Mouse (Mus musculus) limb, embryonic 14.5 days (tissue): ENCODE measurements around the gene Rnf11. TPM values are rescaled to one million over a fixed set of nuclear protein-coding genes. Genes with fewer than 3 reads are reported as not detected.

Experiments used
- ATAC-seq: fragments of 200-750 bp; cut with Nextera tagmentation; 2 replicates; pipeline ENCODE4 v1.8.0; 2017; ENCODE audit warnings: low read depth, moderate number of reproducible peaks, moderate TSS enrichment; ENCODE audit not compliant: low FRiP score
- DNase-seq: peaks from one replicate; pipeline ENCODE4 v3.0.0-alpha.2; 2015; ENCODE audit warnings: low spot score
- H3K27ac ChIP-seq: fragments of 300-500 bp; sonication (generic); replicated peaks from 2 replicates; pipeline ENCODE4 v1.5.1; 2014; ENCODE audit warnings: low read depth, mild to moderate bottlenecking, low read length, moderate library complexity, mixed read lengths
- H3K27me3 ChIP-seq: fragments of 300-500 bp; sonication (generic); 2 replicates; pipeline ENCODE4 v1.6.1; 2014; ENCODE audit warnings: low read length, mixed read lengths; ENCODE audit not compliant: control insufficient read depth, insufficient read depth
- H3K36me3 ChIP-seq: fragments of 300-500 bp; sonication (generic); 2 replicates; pipeline ENCODE4 v1.6.1; 2014; ENCODE audit warnings: mild to moderate bottlenecking, low read length, moderate library complexity, mixed read lengths; ENCODE audit not compliant: control insufficient read depth, insufficient read depth
- H3K4me1 ChIP-seq: fragments of 300-500 bp; sonication (generic); 2 replicates; pipeline ENCODE4 v1.6.1; 2014; ENCODE audit warnings: antibody characterized with exemption, low read length, mixed read lengths; ENCODE audit not compliant: control insufficient read depth, insufficient read depth
- H3K4me2 ChIP-seq: fragments of 300-500 bp; sonication (generic); replicated peaks from 2 replicates; pipeline ENCODE4 v1.6.1; 2014; ENCODE audit warnings: low read depth, mild to moderate bottlenecking, low read length, moderate library complexity; ENCODE audit not compliant: severe bottlenecking
- H3K4me3 ChIP-seq: fragments of 300-500 bp; sonication (generic); replicated peaks from 2 replicates; pipeline ENCODE4 v1.5.1; 2014; ENCODE audit warnings: low read length
- H3K9ac ChIP-seq: fragments of 300-500 bp; sonication (generic); 2 replicates; pipeline ENCODE4 v1.6.1; 2014; ENCODE audit warnings: mild to moderate bottlenecking, low read depth, low read length, moderate library complexity; ENCODE audit not compliant: severe bottlenecking
- H3K9me3 ChIP-seq: fragments of 300-500 bp; sonication (generic); 2 replicates; pipeline ENCODE4 v1.6.1; 2016; ENCODE audit warnings: low read length; ENCODE audit not compliant: control insufficient read depth
- POLR2A ChIP-seq: fragments of 200-500 bp; IDR thresholded peaks from 2 replicates; pipeline ENCODE4 v1.8.0; 2012; ENCODE audit warnings: inconsistent platforms, mild to moderate bottlenecking, moderate library complexity, borderline replicate concordance; ENCODE audit not compliant: insufficient read depth, insufficient read length; ENCODE audit errors: extremely low read depth
- WGBS: fragments of 180-500 bp; shearing (Covaris S2); extraction: QIAGEN DNeasy Blood & Tissue Kit; methylation state at CpG from one replicate; pipeline ENCODE4 v1.1.7; 2014; 5-methylcytosine and 5-hydroxymethylcytosine counted together
- polyA plus RNA-seq, 2 experiments: library from polyadenylated mRNA; depleted of rRNA in 1 of 2; stranded (reverse) in 1 of 2; unstranded in 1 of 2; fragments of >200 nt; fragmentation: Nextera tagmentation in 1 of 2; extraction: Ambion mirVana in 1 of 2; gene quantifications; 2 replicates each; pipeline versions ENCODE4 v1.2.1 to v1.2.3; 2012 to 2014

The Rnf11 gene
- polyA plus RNA-seq, 2 experiments = 43.6 to 71.7 TPM

DNA sequence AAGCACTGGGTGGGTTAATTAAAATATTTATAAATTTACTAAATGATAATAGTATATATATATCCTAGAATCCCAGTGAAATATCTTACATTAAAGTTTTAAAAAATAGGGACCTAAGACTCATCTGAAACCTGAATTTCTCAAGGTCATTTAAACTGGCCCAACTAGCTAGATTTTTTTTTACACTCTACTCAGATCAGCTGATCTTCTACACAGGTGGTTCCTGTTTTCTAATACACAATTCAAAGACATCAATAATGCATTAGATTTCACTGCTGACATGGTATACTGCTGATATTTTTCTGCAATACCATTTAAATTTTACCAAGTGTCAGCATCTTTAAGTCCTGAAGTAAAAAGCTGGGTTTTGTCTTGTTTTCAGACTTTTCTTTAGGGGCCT lies 20.6 kb downstream of the Rnf11 start:
- DNase-seq (no peak), ATAC-seq (no peak)
- H3K4me3 ChIP-seq = no peak overlapping the region
- H3K4me2 ChIP-seq = no peak overlapping the region
- no peak overlapping the region for H3K27ac ChIP-seq
- H3K9ac ChIP-seq = no peak overlapping the region
- H3K27me3 ChIP-seq = no peaks in the 10 kb centered on the region
- H3K36me3 ChIP-seq = no peaks in the 10 kb centered on the region
- H3K9me3 ChIP-seq = no peaks in the 10 kb centered on the region
- no peak for TF ChIP-seq POLR2A
- peaks cover 12% of the 10 kb centered on the region for H3K4me1 ChIP-seq

DNA sequence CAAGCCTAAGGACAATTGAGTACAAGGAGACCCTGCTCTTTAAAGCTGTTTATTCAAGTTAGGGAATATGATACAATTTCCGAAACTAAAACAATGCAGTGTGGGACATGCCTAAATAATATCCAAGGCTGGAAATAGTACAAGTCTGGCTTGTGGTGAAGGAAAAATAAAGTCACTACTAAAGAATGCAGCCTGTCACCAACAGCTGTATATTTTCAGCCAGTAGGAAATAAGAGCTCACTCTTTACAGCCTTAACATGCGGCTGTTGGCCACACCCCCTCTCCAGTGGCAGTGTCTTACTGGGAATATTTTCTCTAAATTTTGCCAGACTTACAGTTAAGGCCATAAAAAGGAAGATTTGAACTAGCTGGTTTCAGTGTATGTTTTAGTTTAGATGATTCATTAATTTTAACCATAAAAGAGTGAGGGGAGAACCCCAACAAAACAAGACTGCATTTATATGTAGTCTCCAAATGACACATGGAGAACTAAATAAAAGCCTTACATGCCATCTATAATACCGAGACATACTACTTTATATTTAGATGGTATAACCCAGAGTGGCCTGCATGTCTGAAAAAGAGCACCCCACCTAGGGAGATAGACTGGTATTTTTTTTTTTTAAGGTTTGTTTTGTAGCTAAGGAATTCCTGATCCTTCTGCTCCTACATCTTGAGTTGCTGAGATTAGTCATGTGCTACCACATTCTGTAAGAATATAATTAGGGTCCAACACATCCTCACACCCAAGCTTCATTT lies 23.9 kb downstream of the Rnf11 start:
- Histone ChIP-seq H3K4me2 (no peak overlapping the region), H3K9me3 (no peaks in the 10 kb centered on the region), H3K4me1 (peaks cover 12% of the 10 kb centered on the region), H3K9ac (no peak overlapping the region), H3K4me3 (no peak overlapping the region), H3K27me3 (no peaks in the 10 kb centered on the region), H3K36me3 (peaks cover 3% of the 10 kb centered on the region), H3K27ac (peak overlapping the region; percentile 79)
- peak; percentile 89 for DNase-seq
- WGBS = 28% methylated on average over 3 of the region's 3 CpGs
- ATAC-seq = peak; percentile 95
- no peak for TF ChIP-seq POLR2A

DNA sequence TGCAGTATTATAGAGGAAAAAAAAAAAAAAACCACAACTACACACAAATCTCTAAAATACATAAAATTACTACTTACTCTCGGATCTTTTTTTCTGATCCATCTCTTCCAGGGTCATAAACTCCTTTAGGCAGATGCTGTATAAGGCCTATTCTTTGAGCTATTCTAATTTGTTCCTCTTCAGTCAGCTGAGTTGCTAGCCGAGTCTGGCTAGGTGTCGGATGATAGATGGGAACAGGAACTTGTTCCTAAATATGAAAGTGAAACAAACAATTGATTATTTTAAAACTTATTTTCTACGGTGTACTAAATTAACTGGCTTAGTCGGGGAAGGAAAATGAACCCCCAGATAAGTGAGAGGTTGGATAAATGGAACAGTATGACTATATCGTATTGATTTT lies 27.7 kb downstream of the Rnf11 start:
- Histone ChIP-seq H3K9me3 (no peaks in the 10 kb centered on the region), H3K27ac (no peak overlapping the region), H3K27me3 (no peaks in the 10 kb centered on the region), H3K4me3 (no peak overlapping the region), H3K4me2 (no peak overlapping the region), H3K4me1 (peaks cover 12% of the 10 kb centered on the region), H3K9ac (no peak overlapping the region), H3K36me3 (peaks cover 24% of the 10 kb centered on the region)
- 88% methylated on average over 6 of the region's 6 CpGs for WGBS
- DNase-seq = no peak
- no peak for ATAC-seq
- TF ChIP-seq POLR2A = no peak

GRCm38 (mm10) chr4:109448531-109448930 lies 36.0 kb downstream of the Rnf11 start:
- Histone ChIP-seq H3K27me3 (no peaks in the 10 kb centered on the region), H3K9ac (no peak overlapping the region), H3K27ac (no peak overlapping the region), H3K4me1 (no peaks in the 10 kb centered on the region), H3K4me2 (no peak overlapping the region), H3K9me3 (no peaks in the 10 kb centered on the region), H3K36me3 (peaks cover 27% of the 10 kb centered on the region), H3K4me3 (no peak overlapping the region)
- DNase-seq (no peak), ATAC-seq (no peak)
- TF ChIP-seq POLR2A = no peak
- 94% methylated on average over 2 of the region's 2 CpGs for WGBS

DNA sequence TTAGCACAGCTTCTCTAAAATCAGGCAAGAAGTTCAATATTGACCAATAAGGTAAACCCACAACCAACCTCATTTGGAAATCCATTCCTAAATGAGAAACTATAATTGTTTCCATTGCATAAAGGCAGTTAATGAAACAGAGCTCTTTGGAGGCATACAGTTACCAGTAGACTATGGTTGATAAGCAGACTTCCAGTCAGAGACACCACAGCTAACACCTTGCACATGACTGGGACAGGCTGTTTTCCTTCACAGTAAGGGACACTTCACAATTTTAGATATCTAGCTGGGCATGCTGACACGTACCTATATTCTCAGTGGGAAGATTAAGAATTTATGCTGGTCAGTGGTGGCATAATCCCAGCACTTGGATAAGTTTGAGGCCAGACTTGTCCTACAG lies 38.6 kb downstream of the Rnf11 start:
- H3K27ac ChIP-seq = no peak overlapping the region
- DNase-seq (no peak), ATAC-seq (no peak)
- peaks cover 22% of the 10 kb centered on the region for H3K36me3 ChIP-seq
- TF ChIP-seq POLR2A = no peak
- H3K4me3 ChIP-seq = no peak overlapping the region
- no peaks in the 10 kb centered on the region for H3K9me3 ChIP-seq
- H3K9ac ChIP-seq = no peak overlapping the region
- no peaks in the 10 kb centered on the region for H3K4me1 ChIP-seq
- no peak overlapping the region for H3K4me2 ChIP-seq
- H3K27me3 ChIP-seq = no peaks in the 10 kb centered on the region
- WGBS = 85% methylated on average over 1 of the region's 1 CpGs
